Mouse (Mus musculus): ENCODE measurements at regions not wholly inside any gene's neighbourhood (a gene's known extent, or its start where the extent isn't known, plus 50 kb on each side); places are given as distances from the start of the nearest gene placed in this dataset.

DNA sequence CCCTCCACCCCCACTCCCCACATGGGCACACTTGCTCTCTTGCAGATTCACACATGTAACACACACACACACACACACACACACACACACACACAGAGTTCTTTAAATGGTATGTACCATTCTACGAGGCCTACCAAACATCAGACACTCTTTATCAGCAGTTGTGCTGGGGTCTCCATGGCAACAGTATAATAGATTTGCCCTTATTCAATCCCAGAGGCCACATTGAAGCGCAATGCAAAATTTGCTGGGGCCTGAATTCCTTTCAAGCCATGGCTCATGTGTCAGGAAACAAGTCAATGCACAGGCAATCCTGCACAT, 502.7 kb upstream of the Smim15 start:
- Histone ChIP-seq H3K27ac (replicated peaks) (peak overlapping the region; percentile 94), H3K9me3 (no peaks in the 10 kb centered on the region), H3K9ac (replicated peaks) (no peak overlapping the region), H3K4me1 (peaks cover 49% of the 10 kb centered on the region), H3K27me3 (no peaks in the 10 kb centered on the region), H3K36me3 (no peaks in the 10 kb centered on the region), H3K4me2 (replicated peaks) (peak overlapping the region; percentile 18), H3K4me3 (no peak overlapping the region)
- ATAC-seq (replicated peaks): peak; percentile 57
- WGBS: 3% methylated on average over 2 of the region's 2 CpGs

DNA sequence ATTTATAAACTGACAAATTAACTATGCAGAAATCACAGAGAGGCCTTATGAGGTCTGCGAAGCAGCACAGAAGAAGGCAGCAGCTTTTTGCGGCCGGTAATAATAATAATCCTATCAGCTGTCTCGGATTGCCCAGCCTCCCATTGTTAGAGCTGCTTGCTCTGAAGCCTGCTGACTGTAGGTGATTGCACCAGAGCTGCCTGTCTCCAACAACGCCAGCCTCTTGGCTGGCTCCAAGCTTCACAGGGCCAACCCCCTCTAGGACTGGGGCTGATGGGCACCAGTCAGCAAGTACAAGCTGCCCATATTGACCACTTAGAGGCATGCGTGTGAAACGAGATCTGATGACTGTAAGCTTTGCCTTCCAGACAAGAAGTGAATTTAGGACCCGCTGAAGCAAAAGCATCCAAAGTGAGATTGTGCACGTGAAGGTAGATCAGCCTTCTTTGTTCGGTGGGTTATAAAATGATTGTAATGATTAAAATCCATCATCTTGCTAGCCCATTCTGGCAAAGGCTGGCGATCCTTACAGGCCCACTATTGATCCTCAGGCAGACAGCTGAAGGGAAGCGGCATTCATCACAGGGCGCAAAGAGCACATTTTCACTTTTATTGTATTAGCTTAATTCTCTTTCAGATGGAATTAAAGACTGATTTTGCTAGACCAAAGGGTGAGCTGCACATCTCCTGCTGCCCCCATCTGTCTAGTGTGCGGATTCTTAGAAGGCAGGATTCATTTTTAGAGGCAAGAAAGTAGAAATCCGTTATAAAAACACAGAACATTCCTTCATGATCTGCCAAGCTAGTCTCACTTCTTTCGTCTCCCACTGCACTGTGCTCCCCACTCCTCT, 503.2 kb upstream of the Smim15 start:
- peak overlapping the region; percentile 30; the same call in 1 of the 2 replicates for H3K9ac ChIP-seq (replicated peaks)
- peak; percentile 90 for ATAC-seq (replicated peaks)
- H3K4me2 ChIP-seq (replicated peaks): peak overlapping the region; percentile 18
- no peaks in the 10 kb centered on the region for H3K36me3 ChIP-seq
- no peaks in the 10 kb centered on the region for H3K9me3 ChIP-seq
- peak overlapping the region; percentile 94 for H3K27ac ChIP-seq (replicated peaks)
- no peak overlapping the region for H3K4me3 ChIP-seq
- H3K27me3 ChIP-seq: no peaks in the 10 kb centered on the region
- H3K4me1 ChIP-seq: peaks cover 43% of the 10 kb centered on the region
- WGBS: 13% methylated on average over 16 of the region's 16 CpGs

DNA sequence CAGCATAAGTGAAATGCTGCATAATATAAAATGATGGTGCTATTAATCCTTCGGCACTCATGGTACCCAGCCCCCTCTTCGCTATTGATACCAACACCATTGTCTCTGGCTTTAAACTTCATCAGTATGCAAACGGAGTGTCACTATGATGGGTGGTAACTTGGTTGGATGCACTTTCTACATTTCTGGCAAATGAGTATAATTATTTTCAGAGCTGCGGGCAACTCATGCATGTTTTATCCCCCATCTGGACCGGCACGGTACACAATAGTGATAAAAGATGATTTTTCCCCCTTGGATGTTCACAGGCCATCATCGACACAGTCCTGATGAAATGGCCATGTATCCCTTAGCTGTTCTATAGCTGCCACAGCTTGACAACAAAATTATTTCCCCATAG, 503.9 kb upstream of the Smim15 start:
- 15% methylated on average over 7 of the region's 7 CpGs for WGBS
- H3K4me3 ChIP-seq: no peak overlapping the region
- peak overlapping the region; percentile 94 for H3K27ac ChIP-seq (replicated peaks)
- H3K27me3 ChIP-seq: no peaks in the 10 kb centered on the region
- H3K9me3 ChIP-seq: no peaks in the 10 kb centered on the region
- H3K4me1 ChIP-seq: peaks cover 36% of the 10 kb centered on the region
- ATAC-seq (replicated peaks): peak; percentile 79
- peak overlapping the region; percentile 18; the same call in 1 of the 2 replicates for H3K4me2 ChIP-seq (replicated peaks)
- peak overlapping the region; percentile 30; the same call in 1 of the 2 replicates for H3K9ac ChIP-seq (replicated peaks)
- no peaks in the 10 kb centered on the region for H3K36me3 ChIP-seq

DNA sequence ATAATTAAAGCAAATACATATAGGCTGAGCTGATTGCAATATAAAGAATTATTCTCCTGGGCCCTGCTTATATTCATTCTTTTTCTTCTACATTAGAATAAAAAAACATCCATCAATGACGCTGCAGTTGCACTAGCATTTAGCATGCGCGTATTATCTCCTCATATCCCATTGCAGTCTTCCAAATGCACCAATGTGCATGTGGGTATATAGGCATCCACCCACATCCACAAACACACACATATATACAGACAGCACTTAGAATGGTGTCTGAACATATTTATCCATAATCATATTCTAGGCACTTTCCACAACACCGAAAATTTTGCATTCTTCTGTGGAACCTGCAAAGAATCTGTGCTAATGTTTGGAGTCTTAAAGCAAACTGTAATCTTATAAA, 504.4 kb upstream of the Smim15 start:
- H3K4me3 ChIP-seq: no peak overlapping the region
- peak overlapping the region; percentile 94 for H3K27ac ChIP-seq (replicated peaks)
- peaks cover 36% of the 10 kb centered on the region for H3K4me1 ChIP-seq
- no peak overlapping the region for H3K9ac ChIP-seq (replicated peaks)
- H3K9me3 ChIP-seq: no peaks in the 10 kb centered on the region
- H3K27me3 ChIP-seq: no peaks in the 10 kb centered on the region
- 65% methylated on average over 4 of the region's 4 CpGs for WGBS
- peak; percentile 18; the same call in 1 of the 2 replicates for ATAC-seq (replicated peaks)
- no peaks in the 10 kb centered on the region for H3K36me3 ChIP-seq
- H3K4me2 ChIP-seq (replicated peaks): no peak overlapping the region

DNA sequence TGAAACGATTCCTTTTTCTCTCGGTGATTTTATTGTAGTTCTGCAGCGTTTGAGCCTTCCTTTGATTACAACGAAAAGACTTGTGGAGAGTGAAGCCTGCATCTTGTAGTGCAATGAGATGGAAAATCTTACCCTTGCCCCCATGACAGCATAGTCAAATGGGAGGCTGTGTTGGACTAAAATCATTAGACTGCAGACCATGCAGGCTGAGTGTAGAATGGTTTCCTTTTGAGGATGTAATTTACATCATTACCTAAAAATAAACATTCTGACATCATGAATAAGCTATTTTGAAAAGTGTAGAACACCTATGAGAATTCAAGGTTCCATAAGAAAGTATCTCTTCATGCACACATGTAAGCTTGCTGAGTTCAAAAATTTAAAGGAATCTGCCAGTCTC, 504.9 kb upstream of the Smim15 start:
- no peak overlapping the region for H3K4me2 ChIP-seq (replicated peaks)
- WGBS: 32% methylated on average over 4 of the region's 4 CpGs
- no peaks in the 10 kb centered on the region for H3K27me3 ChIP-seq
- peaks cover 36% of the 10 kb centered on the region for H3K4me1 ChIP-seq
- H3K9me3 ChIP-seq: no peaks in the 10 kb centered on the region
- no peak overlapping the region for H3K4me3 ChIP-seq
- no peak for ATAC-seq (replicated peaks)
- no peak overlapping the region for H3K9ac ChIP-seq (replicated peaks)
- peak overlapping the region; percentile 42 for H3K27ac ChIP-seq (replicated peaks)
- no peaks in the 10 kb centered on the region for H3K36me3 ChIP-seq

DNA sequence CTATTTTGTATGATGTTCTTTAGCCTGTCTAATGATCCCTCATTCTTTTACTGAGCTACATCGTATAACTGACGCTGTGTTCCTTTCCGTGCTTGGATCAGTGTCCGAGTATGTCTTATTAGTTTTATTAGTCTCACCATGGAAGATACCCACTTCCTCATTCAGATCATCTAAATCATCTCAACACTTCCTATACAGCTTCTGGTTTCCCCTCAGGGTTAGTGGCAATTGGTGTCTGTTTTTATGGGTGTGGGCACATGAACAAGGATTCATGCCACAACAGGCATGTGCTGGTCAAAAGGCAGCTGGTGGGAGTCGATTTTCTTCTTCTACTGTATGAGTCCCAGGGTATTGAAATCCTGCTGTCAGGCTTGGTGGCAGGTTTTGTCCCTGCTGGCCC, 509.0 kb upstream of the Smim15 start:
- H3K4me2 ChIP-seq (replicated peaks): no peak overlapping the region
- WGBS: 89% methylated on average over 5 of the region's 5 CpGs
- no peak overlapping the region for H3K9ac ChIP-seq (replicated peaks)
- no peak overlapping the region for H3K4me3 ChIP-seq
- no peak for ATAC-seq (replicated peaks)
- no peaks in the 10 kb centered on the region for H3K27me3 ChIP-seq
- no peaks in the 10 kb centered on the region for H3K9me3 ChIP-seq
- H3K36me3 ChIP-seq: no peaks in the 10 kb centered on the region
- peaks cover 24% of the 10 kb centered on the region for H3K4me1 ChIP-seq
- no peak overlapping the region for H3K27ac ChIP-seq (replicated peaks)

DNA sequence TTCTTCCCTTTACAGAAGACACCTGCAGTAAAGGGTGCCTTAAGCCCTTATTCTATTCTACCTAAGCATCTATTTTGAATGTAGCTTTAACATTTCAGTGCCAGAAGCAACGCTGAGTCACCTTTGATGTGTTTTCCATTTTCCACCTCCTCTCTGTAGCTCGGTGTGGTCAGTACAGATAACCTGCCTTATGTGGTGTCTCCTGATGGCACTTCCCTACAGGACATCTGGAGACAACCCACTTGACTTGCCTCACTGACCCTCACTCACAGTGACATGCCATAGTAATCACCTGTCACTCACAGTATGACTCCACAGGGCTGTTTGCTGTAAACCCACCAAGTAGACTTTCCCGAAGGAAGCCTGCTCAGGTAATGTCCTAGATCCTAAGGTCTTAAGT, 510.9 kb upstream of the Smim15 start:
- H3K4me1 ChIP-seq: peaks cover 11% of the 10 kb centered on the region
- no peak overlapping the region for H3K4me3 ChIP-seq
- no peak overlapping the region for H3K9ac ChIP-seq (replicated peaks)
- H3K36me3 ChIP-seq: no peaks in the 10 kb centered on the region
- ATAC-seq (replicated peaks): no peak
- WGBS: 98% methylated on average over 3 of the region's 3 CpGs
- no peaks in the 10 kb centered on the region for H3K9me3 ChIP-seq
- H3K27me3 ChIP-seq: no peaks in the 10 kb centered on the region
- no peak overlapping the region for H3K4me2 ChIP-seq (replicated peaks)
- no peak overlapping the region for H3K27ac ChIP-seq (replicated peaks)

DNA sequence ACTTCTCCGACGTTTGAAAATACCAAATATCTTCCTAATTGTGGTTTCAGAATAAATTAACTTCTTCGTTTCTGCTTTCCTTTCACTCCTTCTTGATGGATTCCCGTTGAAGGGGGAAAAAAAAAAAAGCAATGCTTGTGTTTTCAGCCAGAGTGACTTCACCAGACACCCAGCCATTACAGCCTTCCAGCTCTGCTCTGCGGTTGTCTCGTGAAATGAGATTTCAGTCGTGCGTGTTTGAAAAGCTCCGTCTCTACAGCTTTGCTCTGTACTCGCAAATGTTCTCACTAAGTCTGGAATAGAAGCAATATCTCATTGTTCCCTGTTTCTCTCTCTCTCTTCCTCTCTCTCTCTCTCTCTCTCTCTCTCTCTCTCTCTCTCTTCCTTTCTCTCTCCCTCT, 509.6 kb upstream of the Kif2a start:
- Histone ChIP-seq H3K4me2 (replicated peaks) (no peak overlapping the region), H3K9me3 (no peaks in the 10 kb centered on the region), H3K27me3 (no peaks in the 10 kb centered on the region), H3K4me3 (no peak overlapping the region), H3K4me1 (peaks cover 11% of the 10 kb centered on the region), H3K27ac (replicated peaks) (no peak overlapping the region), H3K36me3 (no peaks in the 10 kb centered on the region), H3K9ac (replicated peaks) (no peak overlapping the region)
- 34% methylated on average over 10 of the region's 10 CpGs for whole genome bisulfite sequencing
- no peak for ATAC-seq (replicated peaks)

DNA sequence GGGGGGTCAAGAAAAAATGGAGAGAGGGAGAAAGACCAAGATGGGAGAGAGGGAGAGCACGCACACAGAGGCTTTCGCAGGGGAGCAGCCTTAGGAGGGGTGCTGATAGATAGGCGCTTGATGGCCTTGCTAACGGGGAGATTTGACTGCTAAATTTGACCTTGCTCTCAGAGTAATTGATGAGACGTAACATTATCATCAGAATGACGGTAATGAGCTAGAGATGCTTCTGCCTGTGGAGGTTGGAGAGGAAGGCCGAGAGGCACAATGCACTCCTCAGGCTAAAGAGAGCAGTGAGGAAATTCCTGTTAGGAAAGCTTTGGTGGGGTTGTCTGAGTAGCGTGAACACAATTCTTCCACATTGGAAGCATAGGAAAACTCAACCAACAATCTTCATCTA, 509.1 kb upstream of the Kif2a start:
- Histone ChIP-seq H3K4me2 (replicated peaks) (no peak overlapping the region), H3K9ac (replicated peaks) (no peak overlapping the region), H3K27ac (replicated peaks) (no peak overlapping the region), H3K27me3 (no peaks in the 10 kb centered on the region), H3K9me3 (no peaks in the 10 kb centered on the region), H3K4me1 (peaks cover 11% of the 10 kb centered on the region), H3K4me3 (no peak overlapping the region), H3K36me3 (no peaks in the 10 kb centered on the region)
- no peak for ATAC-seq (replicated peaks)
- 44% methylated on average over 8 of the region's 8 CpGs for WGBS

DNA sequence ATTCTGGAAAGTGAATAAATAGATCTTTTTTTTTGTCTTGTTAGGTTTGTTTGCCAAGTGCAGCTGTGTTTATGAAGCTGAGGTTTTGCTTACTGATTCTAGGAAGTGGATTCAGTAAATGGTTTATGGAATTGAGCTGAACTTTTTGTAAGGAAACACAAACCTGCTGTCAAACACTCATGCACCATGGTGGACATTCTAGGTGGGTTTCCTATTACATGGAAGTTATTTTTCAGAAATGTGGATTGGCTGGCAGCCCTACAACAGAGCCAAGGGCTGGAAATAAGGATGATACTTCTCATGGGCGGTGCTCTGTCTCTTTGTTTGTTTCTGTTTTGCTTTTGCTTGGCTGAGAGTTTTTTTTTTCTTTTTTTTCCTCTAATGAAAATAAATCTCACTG, 508.5 kb upstream of the Kif2a start:
- Histone ChIP-seq H3K27ac (replicated peaks) (no peak overlapping the region), H3K9ac (replicated peaks) (no peak overlapping the region), H3K4me2 (replicated peaks) (no peak overlapping the region), H3K9me3 (no peaks in the 10 kb centered on the region), H3K4me3 (no peak overlapping the region), H3K36me3 (no peaks in the 10 kb centered on the region), H3K4me1 (peaks cover 11% of the 10 kb centered on the region), H3K27me3 (no peaks in the 10 kb centered on the region)
- WGBS: 79% methylated on average over 1 of the region's 1 CpGs
- no peak for ATAC-seq (replicated peaks)

DNA sequence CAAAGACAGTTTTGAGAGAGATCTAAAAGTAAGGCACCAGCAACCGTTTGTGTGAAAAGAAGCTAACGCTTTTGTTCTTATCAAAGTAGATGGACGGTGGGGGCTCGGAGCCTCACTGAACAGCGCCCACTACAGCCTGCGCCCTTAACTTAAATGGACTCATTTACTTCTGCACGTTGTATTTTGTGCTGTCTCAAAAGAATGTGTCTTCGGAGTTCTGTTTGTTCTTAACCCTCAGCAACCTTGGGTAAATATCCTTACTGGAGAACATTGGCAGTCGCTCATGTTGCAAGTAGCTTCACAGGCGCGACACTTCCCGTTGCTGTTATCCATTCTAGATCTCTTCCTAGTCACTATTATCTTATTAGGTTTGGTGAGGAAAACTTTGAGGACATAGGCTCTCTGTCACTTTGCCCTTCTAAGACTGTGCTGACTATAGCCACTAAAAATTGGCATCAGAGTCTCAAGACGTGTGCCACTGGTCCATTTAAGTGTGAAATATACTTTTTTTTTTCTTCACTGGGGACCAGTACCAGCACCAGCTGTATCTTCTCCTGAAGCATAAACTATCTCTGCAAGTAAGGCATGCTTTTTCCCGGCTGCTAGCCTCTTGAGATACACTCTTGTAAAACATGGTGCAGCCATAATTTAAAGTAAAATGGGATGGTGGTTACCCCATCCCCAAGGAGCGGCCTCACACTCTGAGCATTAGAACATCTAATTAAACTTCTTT, 507.0 kb upstream of the Kif2a start:
- no peaks in the 10 kb centered on the region for H3K27me3 ChIP-seq
- H3K4me3 ChIP-seq: no peak overlapping the region
- H3K27ac ChIP-seq (replicated peaks): no peak overlapping the region
- H3K9me3 ChIP-seq: no peaks in the 10 kb centered on the region
- H3K36me3 ChIP-seq: no peaks in the 10 kb centered on the region
- no peak for ATAC-seq (replicated peaks)
- no peak overlapping the region for H3K9ac ChIP-seq (replicated peaks)
- WGBS: 69% methylated on average over 15 of the region's 15 CpGs
- peaks cover 11% of the 10 kb centered on the region for H3K4me1 ChIP-seq
- no peak overlapping the region for H3K4me2 ChIP-seq (replicated peaks)

DNA sequence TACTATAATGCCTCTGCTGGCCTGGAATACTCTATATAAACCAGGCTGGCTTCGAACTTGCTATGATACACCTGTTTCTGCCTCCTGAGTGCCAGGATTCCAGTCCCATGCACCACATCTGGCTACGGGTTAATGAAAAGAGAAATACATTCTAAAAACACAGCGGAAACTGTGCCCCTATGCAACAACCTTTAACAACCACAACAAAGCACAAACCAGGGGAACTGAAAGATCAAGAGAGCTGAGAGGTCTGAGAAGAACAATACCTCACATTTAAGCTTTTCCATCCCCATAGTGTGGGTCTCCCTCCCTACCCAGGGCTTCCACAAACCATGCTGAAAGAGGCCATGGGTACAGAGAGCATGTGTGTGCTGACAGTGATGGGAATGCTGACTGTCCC, 501.0 kb upstream of the Kif2a start:
- no peak overlapping the region for H3K4me3 ChIP-seq
- H3K36me3 ChIP-seq: no peaks in the 10 kb centered on the region
- no peak overlapping the region for H3K4me2 ChIP-seq (replicated peaks)
- ATAC-seq (replicated peaks): no peak
- no peak overlapping the region for H3K9ac ChIP-seq (replicated peaks)
- no peak overlapping the region for H3K27ac ChIP-seq (replicated peaks)
- WGBS: 95% methylated on average over 3 of the region's 3 CpGs
- H3K27me3 ChIP-seq: no peaks in the 10 kb centered on the region
- H3K9me3 ChIP-seq: no peaks in the 10 kb centered on the region
- no peaks in the 10 kb centered on the region for H3K4me1 ChIP-seq
